Mouse (Mus musculus): ENCODE data around the gene AI597479. TPM values are rescaled to one million over a fixed set of nuclear protein-coding genes. Genes with fewer than 3 reads are reported as not detected.

The AI597479 gene
- 5.1 and 5.2 TPM in 2 replicates for polyA plus RNA-seq (2012; rRNA removed)

DNA sequence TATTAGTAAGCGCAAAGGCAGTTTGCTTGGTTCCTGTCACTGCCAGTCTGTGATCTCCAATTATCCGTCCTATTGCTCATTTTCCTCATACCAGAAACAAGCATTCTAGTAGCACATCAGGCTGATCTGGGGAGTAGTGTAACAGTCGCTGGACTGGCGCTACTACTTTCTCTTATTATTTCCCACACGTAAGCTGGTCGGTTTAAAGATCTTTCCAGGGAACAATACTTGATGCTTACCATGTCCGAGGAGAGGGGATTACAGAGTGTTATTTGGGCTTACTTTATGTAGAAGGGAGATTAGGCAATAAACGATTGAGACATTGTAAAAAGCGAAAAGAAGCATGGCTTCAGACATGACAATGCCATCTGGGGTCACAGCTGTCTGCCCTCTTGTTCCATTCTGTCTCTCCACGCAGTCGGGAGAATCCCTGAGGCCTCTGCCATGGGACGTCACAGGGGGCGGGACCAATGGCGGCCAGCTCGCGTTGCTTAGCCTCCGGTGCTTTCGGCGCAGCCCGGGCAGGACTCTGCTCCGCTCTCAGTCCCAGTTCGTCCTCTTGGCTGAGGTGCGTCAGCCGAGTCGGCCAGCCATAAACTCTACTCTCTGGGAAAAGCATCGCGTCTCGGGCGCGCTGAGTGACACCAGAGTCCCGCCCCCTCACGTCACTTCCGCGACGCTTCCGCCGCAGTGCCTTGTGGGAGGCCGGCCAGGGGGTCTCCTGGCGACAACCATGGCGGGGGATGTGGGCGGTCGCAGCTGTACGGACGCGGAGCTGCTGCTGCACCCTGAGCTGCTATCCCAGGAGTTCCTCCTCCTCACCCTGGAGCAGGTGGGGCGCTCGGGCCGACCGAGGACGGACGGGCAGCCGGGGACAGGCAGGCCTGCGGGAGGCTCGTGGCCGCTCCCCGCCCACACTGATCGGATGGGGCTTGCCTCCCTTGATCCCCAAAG, at the start of gene AI597479, which contains the start of gene Tgfbrap1:
Gene AI597479 (plus strand): TSS at position 680 of the 954 bp plus-strand sequence.
Gene Tgfbrap1 (minus strand): TSS at position 607 of the 954 bp plus-strand sequence.

Other genes with a start within 250 kb of the AI597479 start
- 18.9 and 21.1 TPM in 2 replicates for gene Mrps9, start 247.5 kb upstream of the AI597479 start, polyA plus RNA-seq (2012; rRNA removed)
- gene Gpr45, start 145.8 kb upstream of the AI597479 start, polyA plus RNA-seq (2012; rRNA removed), result 0.37 and 0.63 TPM in 2 replicates
- gene Tgfbrap1, start 73 bp upstream of the AI597479 start, polyA plus RNA-seq (2012; rRNA removed), result 25.8 and 27.7 TPM in 2 replicates
- 62.8 and 68.1 TPM in 2 replicates for gene Fhl2, start 98.3 kb downstream of the AI597479 start, polyA plus RNA-seq (2012; rRNA removed)

All from ovary, adult 2 months (tissue).